Mouse (Mus musculus): ENCODE results near the gene AI481877.

GRCm38 (mm10) chr4:59015181-59015580, 123.6 kb downstream of the AI481877 start:
- no peak for TF ChIP-seq POLR2A (IDR thresholded peaks at IDR 0.05; ENCODE audit: insufficient read depth, low read depth, low read length)
- TF ChIP-seq CTCF (IDR thresholded peaks at IDR 0.05) = no peak
- no peak for TF ChIP-seq EP300 (IDR thresholded peaks at IDR 0.05; ENCODE audit: insufficient read depth, low read depth, low read length)

Measured in heart, adult 2 months (tissue).